Mouse (Mus musculus) neural tube, embryonic 10.5 days (tissue): ENCODE measurements around the gene Gm37240.

Experiments used
- DNase-seq: peaks from one replicate; pipeline ENCODE4 v3.0.0-alpha.2; 2017; ENCODE audit warnings: low spot score; ENCODE audit errors: extremely low spot score

Gene Gm37240

GRCm38 (mm10) chr3:85644814-85645213, 242.5 kb downstream of the Gm37240 start:
- DNase-seq: no peak

GRCm38 (mm10) chr3:85641751-85642150, 245.6 kb downstream of the Gm37240 start:
- no peak for DNase-seq

- DNase-seq: no peak
These were observed 250.4 kb downstream of the Gm37240 start for GRCm38 (mm10) chr3:85636716-85637447.

- DNase-seq: no peak
These were observed 251.7 kb downstream of the Gm37240 start for GRCm38 (mm10) chr3:85635591-85635990.

- no peak for DNase-seq
These were observed 252.2 kb downstream of the Gm37240 start for GRCm38 (mm10) chr3:85635126-85635419.

- no peak for DNase-seq
These were observed 252.8 kb downstream of the Gm37240 start for GRCm38 (mm10) chr3:85634389-85635125.

GRCm38 (mm10) chr3:85633733-85634132, 253.6 kb downstream of the Gm37240 start:
- DNase-seq: no peak

- no peak for DNase-seq
These were observed 257.3 kb downstream of the Gm37240 start for GRCm38 (mm10) chr3:85629895-85630510.

GRCm38 (mm10) chr3:85619751-85620150, 267.6 kb downstream of the Gm37240 start:
- DNase-seq: no peak

- DNase-seq: no peak
These were observed 268.0 kb downstream of the Gm37240 start for GRCm38 (mm10) chr3:85619345-85619744.

- DNase-seq: no peak
These were observed 268.4 kb downstream of the Gm37240 start for GRCm38 (mm10) chr3:85618885-85619284.

- DNase-seq: no peak
These were observed 270.9 kb downstream of the Gm37240 start for GRCm38 (mm10) chr3:85616389-85616788.

GRCm38 (mm10) chr3:85607753-85608152, 279.6 kb downstream of the Gm37240 start:
- no peak for DNase-seq

- DNase-seq: no peak
These were observed 280.4 kb downstream of the Gm37240 start for GRCm38 (mm10) chr3:85606912-85607311.

- DNase-seq: no peak
These were observed 283.5 kb downstream of the Gm37240 start for GRCm38 (mm10) chr3:85603811-85604210.

GRCm38 (mm10) chr3:85601841-85602305, 285.4 kb downstream of the Gm37240 start:
- no peak for DNase-seq

- no peak for DNase-seq
These were observed 287.8 kb downstream of the Gm37240 start for GRCm38 (mm10) chr3:85599526-85599925.

- no peak for DNase-seq
These were observed 292.9 kb downstream of the Gm37240 start for GRCm38 (mm10) chr3:85594452-85594851.

GRCm38 (mm10) chr3:85592640-85593252, 294.6 kb downstream of the Gm37240 start:
- DNase-seq: no peak

- DNase-seq: no peak
These were observed 295.3 kb downstream of the Gm37240 start for GRCm38 (mm10) chr3:85592067-85592466.

- no peak for DNase-seq
These were observed 297.1 kb downstream of the Gm37240 start for GRCm38 (mm10) chr3:85590090-85590754.
